Mouse (Mus musculus): ENCODE measurements around the gene Lpxn. TPM values are rescaled to one million over a fixed set of nuclear protein-coding genes. Genes with fewer than 3 reads are reported as not detected.

Gene Lpxn
- polyA plus RNA-seq (2015; fragmentation: Nextera tagmentation; extraction: Ambion mirVana), result 0.84 and 1.2 TPM in 2 replicates

- H3K4me3 ChIP-seq (ENCODE audit: low read length), result peak within 1 kb of the TSS; percentile 95
- WGBS, result under 1% methylated on average over 42 of the region's 76 CpGs
- H3K4me1 ChIP-seq (ENCODE audit: control insufficient read depth, insufficient read depth, low read depth, low read length), result peaks cover 7% of the 10 kb centered on the region
- H3K27me3 ChIP-seq (replicated peaks; ENCODE audit: control insufficient read depth, insufficient read depth, low read length), result no peaks in the 10 kb centered on the region
- peak; percentile 97 for ATAC-seq
- H3K9me3 ChIP-seq (ENCODE audit: control insufficient read depth, low read length), result no peaks in the 10 kb centered on the region
- H3K9ac ChIP-seq (ENCODE audit: low read depth, low read length), result peak within 1 kb of the TSS; percentile 98
- H3K4me2 ChIP-seq (ENCODE audit: low read length), result peak within 1 kb of the TSS; percentile 70
- no peaks in the 10 kb centered on the region for H3K36me3 ChIP-seq (ENCODE audit: control insufficient read depth, insufficient read depth, low read length)
- peak within 1 kb of the TSS; percentile 97 for H3K27ac ChIP-seq (ENCODE audit: low read depth, low read length)
These were observed at the start of gene Lpxn, which contains the start of gene Zfp91 for GRCm38 (mm10) chr19:12795511-12796327. Lpxn (plus strand) TSS chr19:12796193. Zfp91 (minus strand) TSS chr19:12796126.

GRCm38 (mm10) chr19:12756286-12756685, 39.7 kb upstream of the Lpxn start:
- Histone ChIP-seq H3K9me3 (ENCODE audit: control insufficient read depth, low read length) (no peaks in the 10 kb centered on the region), H3K4me3 (ENCODE audit: low read length) (no peak overlapping the region), H3K4me2 (ENCODE audit: low read length) (no peak overlapping the region), H3K27me3 (replicated peaks; ENCODE audit: control insufficient read depth, insufficient read depth, low read length) (no peaks in the 10 kb centered on the region), H3K9ac (ENCODE audit: low read depth, low read length) (no peak overlapping the region), H3K36me3 (ENCODE audit: control insufficient read depth, insufficient read depth, low read length) (no peaks in the 10 kb centered on the region), H3K4me1 (ENCODE audit: control insufficient read depth, insufficient read depth, low read depth, low read length) (no peaks in the 10 kb centered on the region), H3K27ac (ENCODE audit: low read depth, low read length) (no peak overlapping the region)
- ATAC-seq, result no peak
- 88% methylated on average over 3 of the region's 3 CpGs for WGBS

- Histone ChIP-seq H3K9me3 (ENCODE audit: control insufficient read depth, low read length) (no peaks in the 10 kb centered on the region), H3K36me3 (ENCODE audit: control insufficient read depth, insufficient read depth, low read length) (peaks cover 5% of the 10 kb centered on the region; the same call in 1 of the 2 replicates), H3K9ac (ENCODE audit: low read depth, low read length) (no peak overlapping the region), H3K4me1 (ENCODE audit: control insufficient read depth, insufficient read depth, low read depth, low read length) (no peaks in the 10 kb centered on the region), H3K27me3 (replicated peaks; ENCODE audit: control insufficient read depth, insufficient read depth, low read length) (no peaks in the 10 kb centered on the region), H3K27ac (ENCODE audit: low read depth, low read length) (no peak overlapping the region), H3K4me3 (ENCODE audit: low read length) (no peak overlapping the region), H3K4me2 (ENCODE audit: low read length) (no peak overlapping the region)
- WGBS, result 100% methylated on average over 1 of the region's 1 CpGs
- no peak for ATAC-seq
These were observed 37.0 kb upstream of the Lpxn start for GRCm38 (mm10) chr19:12758936-12759478.

- peak; percentile 70; the same call in 1 of the 2 replicates for ATAC-seq
- Histone ChIP-seq H3K27ac (ENCODE audit: low read depth, low read length) (no peak overlapping the region), H3K27me3 (replicated peaks; ENCODE audit: control insufficient read depth, insufficient read depth, low read length) (no peaks in the 10 kb centered on the region), H3K9ac (ENCODE audit: low read depth, low read length) (no peak overlapping the region), H3K36me3 (ENCODE audit: control insufficient read depth, insufficient read depth, low read length) (peaks cover 8% of the 10 kb centered on the region), H3K4me1 (ENCODE audit: control insufficient read depth, insufficient read depth, low read depth, low read length) (no peaks in the 10 kb centered on the region), H3K9me3 (ENCODE audit: control insufficient read depth, low read length) (no peaks in the 10 kb centered on the region), H3K4me2 (ENCODE audit: low read length) (no peak overlapping the region), H3K4me3 (ENCODE audit: low read length) (no peak overlapping the region)
- 68% methylated on average over 2 of the region's 2 CpGs for WGBS
These were observed 36.3 kb upstream of the Lpxn start for GRCm38 (mm10) chr19:12759656-12760055.

- 56% methylated on average over 2 of the region's 2 CpGs for WGBS
- Histone ChIP-seq H3K4me1 (ENCODE audit: control insufficient read depth, insufficient read depth, low read depth, low read length) (no peaks in the 10 kb centered on the region), H3K27me3 (replicated peaks; ENCODE audit: control insufficient read depth, insufficient read depth, low read length) (no peaks in the 10 kb centered on the region), H3K4me2 (ENCODE audit: low read length) (no peak overlapping the region), H3K9me3 (ENCODE audit: control insufficient read depth, low read length) (no peaks in the 10 kb centered on the region), H3K27ac (ENCODE audit: low read depth, low read length) (no peak overlapping the region), H3K36me3 (ENCODE audit: control insufficient read depth, insufficient read depth, low read length) (peaks cover 8% of the 10 kb centered on the region), H3K9ac (ENCODE audit: low read depth, low read length) (no peak overlapping the region), H3K4me3 (ENCODE audit: low read length) (no peak overlapping the region)
- no peak for ATAC-seq
These were observed 33.5 kb upstream of the Lpxn start for GRCm38 (mm10) chr19:12762212-12763130.

- ATAC-seq, result no peak
- Histone ChIP-seq H3K4me1 (ENCODE audit: control insufficient read depth, insufficient read depth, low read depth, low read length) (no peaks in the 10 kb centered on the region), H3K27me3 (replicated peaks; ENCODE audit: control insufficient read depth, insufficient read depth, low read length) (no peaks in the 10 kb centered on the region), H3K4me3 (ENCODE audit: low read length) (no peak within 1 kb of the TSS), H3K4me2 (ENCODE audit: low read length) (no peak within 1 kb of the TSS), H3K27ac (ENCODE audit: low read depth, low read length) (no peak within 1 kb of the TSS), H3K9me3 (ENCODE audit: control insufficient read depth, low read length) (no peaks in the 10 kb centered on the region), H3K9ac (ENCODE audit: low read depth, low read length) (no peak within 1 kb of the TSS), H3K36me3 (ENCODE audit: control insufficient read depth, insufficient read depth, low read length) (peaks cover 20% of the 10 kb centered on the region)
- 57% methylated on average over 7 of the region's 7 CpGs for WGBS
These were observed 30.7 kb upstream of the Lpxn start, which contains the start of gene Cntf for GRCm38 (mm10) chr19:12765308-12765707. Cntf (minus strand) TSS chr19:12765632.

- H3K36me3 ChIP-seq (ENCODE audit: control insufficient read depth, insufficient read depth, low read length), result peaks cover 13% of the 10 kb centered on the region
- H3K9ac ChIP-seq (ENCODE audit: low read depth, low read length), result no peak overlapping the region
- no peaks in the 10 kb centered on the region for H3K9me3 ChIP-seq (ENCODE audit: control insufficient read depth, low read length)
- ATAC-seq, result no peak
- H3K4me1 ChIP-seq (ENCODE audit: control insufficient read depth, insufficient read depth, low read depth, low read length), result no peaks in the 10 kb centered on the region
- H3K4me3 ChIP-seq (ENCODE audit: low read length), result no peak overlapping the region
- 86% methylated on average over 5 of the region's 5 CpGs for WGBS
- H3K27me3 ChIP-seq (replicated peaks; ENCODE audit: control insufficient read depth, insufficient read depth, low read length), result no peaks in the 10 kb centered on the region
- H3K27ac ChIP-seq (ENCODE audit: low read depth, low read length), result no peak overlapping the region
- H3K4me2 ChIP-seq (ENCODE audit: low read length), result no peak overlapping the region
These were observed 25.1 kb upstream of the Lpxn start for GRCm38 (mm10) chr19:12770888-12771287.

GRCm38 (mm10) chr19:12780437-12780836, 15.6 kb upstream of the Lpxn start:
- no peak overlapping the region for H3K9ac ChIP-seq (ENCODE audit: low read depth, low read length)
- ATAC-seq, result no peak

More at GRCm38 (mm10) chr19:12780437-12780836, 15.6 kb upstream of the Lpxn start:
- Histone ChIP-seq H3K27ac (ENCODE audit: low read depth, low read length) (no peak overlapping the region), H3K4me3 (ENCODE audit: low read length) (no peak overlapping the region), H3K9me3 (ENCODE audit: control insufficient read depth, low read length) (no peaks in the 10 kb centered on the region), H3K4me2 (ENCODE audit: low read length) (no peak overlapping the region), H3K27me3 (replicated peaks; ENCODE audit: control insufficient read depth, insufficient read depth, low read length) (no peaks in the 10 kb centered on the region), H3K4me1 (ENCODE audit: control insufficient read depth, insufficient read depth, low read depth, low read length) (no peaks in the 10 kb centered on the region), H3K36me3 (ENCODE audit: control insufficient read depth, insufficient read depth, low read length) (peaks cover 11% of the 10 kb centered on the region)
